In genomic region chr8:109564766-109565165, GRCm38 (mm10) we compare ENCODE assay signal across 8 mouse cellular contexts. TPM values are rescaled to one million over a fixed set of nuclear protein-coding genes. Genes with fewer than 3 reads are reported as not detected.
DNase-seq lines count a peak whose midpoint lies in the region; ATAC-seq and TF ChIP-seq lines count a peak whose summit lies in the region.

No protein-coding gene starts in this region.

- no peaks in the 10 kb centered on the region for H3K27me3 ChIP-seq in intestine, embryonic 15.5 days (replicated peaks)
- no peaks in the 10 kb centered on the region for H3K27me3 ChIP-seq in neural tube, embryonic 13.5 days

- no peak for TF ChIP-seq CTCF in lung, adult 2 months (IDR thresholded peaks at IDR 0.05; ENCODE audit: insufficient read depth, low read length)

- H3K9me3 ChIP-seq in intestine, embryonic 15.5 days: no peaks in the 10 kb centered on the region
- no peaks in the 10 kb centered on the region for H3K9me3 ChIP-seq in neural tube, embryonic 13.5 days

- no peak overlapping the region for H3K27ac ChIP-seq in intestine, embryonic 15.5 days
- H3K27ac ChIP-seq in neural tube, embryonic 13.5 days (replicated peaks): peak overlapping the region; percentile 91

- no peak for ATAC-seq in intestine, embryonic 15.5 days
- no peak for ATAC-seq in neural tube, embryonic 13.5 days (ENCODE audit: low read depth)

- TF ChIP-seq POLR2A in lung, adult 2 months (IDR thresholded peaks at IDR 0.05; ENCODE audit: borderline replicate concordance, extremely low read depth, low read depth, low read length): no peak

- DNase-seq in lung, adult 2 months: no peak
- DNase-seq in lung, postnatal 14 days: no peak
- DNase-seq in c-Kit-positive CD71-positive TER-119-positive erythroid progenitor cells, embryonic 14.5 days (ENCODE audit: low spot score): peak; percentile 34
- no peak for DNase-seq in frontal cortex, postnatal 36 days (ENCODE audit: low spot score in 2 of 2)
- no peak for DNase-seq in yolk sac, embryonic 10.5 days (ENCODE audit: low spot score)
- DNase-seq in left cerebral cortex, postnatal 4 days: no peak

- H3K36me3 ChIP-seq in intestine, embryonic 15.5 days: peaks cover 31% of the 10 kb centered on the region
- peaks cover 40% of the 10 kb centered on the region for H3K36me3 ChIP-seq in neural tube, embryonic 13.5 days

- no peaks in the 10 kb centered on the region; the same call in 1 of the 2 replicates for H3K4me1 ChIP-seq in lung, adult 2 months (ENCODE audit: control insufficient read depth, insufficient read depth, low read length)
- H3K4me1 ChIP-seq in intestine, embryonic 15.5 days (replicated peaks): peaks cover 5% of the 10 kb centered on the region; the same call in 1 of the 2 replicates
- H3K4me1 ChIP-seq in neural tube, embryonic 13.5 days (replicated peaks): peaks cover 30% of the 10 kb centered on the region

- H3K4me2 ChIP-seq in intestine, embryonic 15.5 days (replicated peaks): peak overlapping the region; percentile 69
- peak overlapping the region; percentile 86 for H3K4me2 ChIP-seq in neural tube, embryonic 13.5 days

- H3K9ac ChIP-seq in intestine, embryonic 15.5 days: peak overlapping the region; percentile 84
- H3K9ac ChIP-seq in neural tube, embryonic 13.5 days: peak overlapping the region; percentile 95

- intact Hi-C loops in left cerebral cortex, postnatal 4 days (cut with DNase I): no loop called here

- peak overlapping the region; percentile 91 for H3K4me3 ChIP-seq in lung, adult 2 months (replicated peaks; ENCODE audit: extremely low read depth, low read depth, low read length)
- peak overlapping the region; percentile 65 for H3K4me3 ChIP-seq in intestine, embryonic 15.5 days (replicated peaks)
- peak overlapping the region; percentile 94 for H3K4me3 ChIP-seq in neural tube, embryonic 13.5 days

- 3% methylated on average over 10 of the region's 10 CpGs for WGBS in lung, adult 2 months
- 5% methylated on average over 10 of the region's 10 CpGs for WGBS in intestine, embryonic 15.5 days
- 6% methylated on average over 10 of the region's 10 CpGs for WGBS in neural tube, embryonic 13.5 days

RNA-seq across cellular contexts. Expression of gene Dhx38, which starts 0.9 kb away (rescaled TPM):
- 19.6 and 23.9 TPM in 2 replicates for polyA plus RNA-seq in lung, adult 2 months (2012; rRNA removed)
- polyA plus RNA-seq in intestine, embryonic 15.5 days (2015; fragmentation: Nextera tagmentation; extraction: Ambion mirVana): 20.8 and 21.6 TPM in 2 replicates
- polyA plus RNA-seq in neural tube, embryonic 13.5 days (2015; fragmentation: Nextera tagmentation; extraction: Ambion mirVana): 17.8 and 19.6 TPM in 2 replicates
- 10 to 100 TPM; 25.9 to 26.6 TPM for total RNA-seq in left cerebral cortex, postnatal 4 days (2021)

RNA-seq across cellular contexts. Expression of gene Txnl4b, which starts 0.9 kb away (rescaled TPM):
- 3.4 and 5.8 TPM in 2 replicates for polyA plus RNA-seq in lung, adult 2 months (2012; rRNA removed)
- 21.5 and 24.5 TPM in 2 replicates for polyA plus RNA-seq in intestine, embryonic 15.5 days (2015; fragmentation: Nextera tagmentation; extraction: Ambion mirVana)
- polyA plus RNA-seq in neural tube, embryonic 13.5 days (2015; fragmentation: Nextera tagmentation; extraction: Ambion mirVana): 30.5 and 32.9 TPM in 2 replicates
- 1 to 10 TPM; 8.7 to 9.2 TPM for total RNA-seq in left cerebral cortex, postnatal 4 days (2021)

RNA-seq across cellular contexts. Expression of gene Hp, which starts 14.2 kb away (rescaled TPM):
- 1,054 and 1,299 TPM in 2 replicates for polyA plus RNA-seq in lung, adult 2 months (2012; rRNA removed)
- polyA plus RNA-seq in intestine, embryonic 15.5 days (2015; fragmentation: Nextera tagmentation; extraction: Ambion mirVana): 2.2 and 3.6 TPM in 2 replicates
- polyA plus RNA-seq in neural tube, embryonic 13.5 days (2015; fragmentation: Nextera tagmentation; extraction: Ambion mirVana): 0.71 and 0.73 TPM in 2 replicates
- total RNA-seq in left cerebral cortex, postnatal 4 days (2021): under 1 TPM in 1 of 2 experiments, not detected in 1; 0.60 TPM

RNA-seq across cellular contexts. Expression of gene Dhodh, which starts 43.7 kb away (rescaled TPM):
- 20.9 and 23.7 TPM in 2 replicates for polyA plus RNA-seq in lung, adult 2 months (2012; rRNA removed)
- polyA plus RNA-seq in intestine, embryonic 15.5 days (2015; fragmentation: Nextera tagmentation; extraction: Ambion mirVana): 44.0 and 49.8 TPM in 2 replicates
- polyA plus RNA-seq in neural tube, embryonic 13.5 days (2015; fragmentation: Nextera tagmentation; extraction: Ambion mirVana): 29.1 and 29.8 TPM in 2 replicates
- total RNA-seq in left cerebral cortex, postnatal 4 days (2021): 10 to 100 TPM; 19.0 to 19.9 TPM

RNA-seq across cellular contexts. Expression of gene Pkd1l3, which starts 49.6 kb away (rescaled TPM):
- polyA plus RNA-seq in lung, adult 2 months (2012; rRNA removed): 0.05 and 0.08 TPM in 2 replicates
- polyA plus RNA-seq in intestine, embryonic 15.5 days (2015; fragmentation: Nextera tagmentation; extraction: Ambion mirVana): 0.04 and 0.13 TPM in 2 replicates
- 0.14 TPM in 1 of 2 replicates, not detected in the other for polyA plus RNA-seq in neural tube, embryonic 13.5 days (2015; fragmentation: Nextera tagmentation; extraction: Ambion mirVana)
- under 1 TPM; 0.26 to 0.64 TPM for total RNA-seq in left cerebral cortex, postnatal 4 days (2021)

Comparison
In these comparisons a context has a peak if more than half of its experiments do, and no peak if none do; other contexts are left out.
1. RNA of gene Hp, which starts 14.2 kb away (polyA plus RNA-seq): 1,054 to 1,299 TPM in lung, adult 2 months; 2.2 to 3.6 TPM in intestine, embryonic 15.5 days and 0.71 to 0.73 TPM in neural tube, embryonic 13.5 days; every median in the first group is over 100 times any median in the second.
2. Peak in every context shown above with its lines, with median percentiles within 50 percentile points of each other: H3K4me3 ChIP-seq.